Mouse (Mus musculus): Measurements from ENCODE around the gene Fyn.

Fyn gene

DNA sequence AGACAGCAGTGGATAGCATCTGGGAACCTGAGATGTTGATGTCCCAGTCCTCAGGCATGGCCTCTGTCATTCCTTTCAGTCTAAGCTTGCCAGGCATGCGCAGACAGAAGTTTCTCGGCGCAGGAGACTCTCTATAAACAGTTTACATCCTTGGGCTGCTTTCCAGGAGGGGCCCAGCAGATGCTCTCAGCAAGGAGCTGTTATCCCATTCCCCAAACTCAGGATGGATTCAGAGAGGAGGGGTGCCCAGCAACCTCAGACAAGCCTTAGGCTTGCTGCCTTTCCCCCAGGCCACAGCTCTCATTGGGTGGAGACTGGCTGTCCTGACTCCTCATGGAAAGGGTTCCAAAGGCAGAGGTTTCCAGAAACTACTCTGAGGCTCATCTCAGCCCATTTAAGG, 242.6 kb downstream of the Fyn start:
- no peak for DNase-seq (ENCODE audit: low spot score in 2 of 2)

GRCm38 (mm10) chr10:39612131-39612530, 243.5 kb downstream of the Fyn start:
- DNase-seq (ENCODE audit: low spot score in 2 of 2): no peak

GRCm38 (mm10) chr10:39612633-39612988, 244.0 kb downstream of the Fyn start, which contains the start of gene Traf3ip2:
Traf3ip2 (plus strand) TSS chr10:39612934.
- no peak for DNase-seq (ENCODE audit: low spot score in 2 of 2)

DNA sequence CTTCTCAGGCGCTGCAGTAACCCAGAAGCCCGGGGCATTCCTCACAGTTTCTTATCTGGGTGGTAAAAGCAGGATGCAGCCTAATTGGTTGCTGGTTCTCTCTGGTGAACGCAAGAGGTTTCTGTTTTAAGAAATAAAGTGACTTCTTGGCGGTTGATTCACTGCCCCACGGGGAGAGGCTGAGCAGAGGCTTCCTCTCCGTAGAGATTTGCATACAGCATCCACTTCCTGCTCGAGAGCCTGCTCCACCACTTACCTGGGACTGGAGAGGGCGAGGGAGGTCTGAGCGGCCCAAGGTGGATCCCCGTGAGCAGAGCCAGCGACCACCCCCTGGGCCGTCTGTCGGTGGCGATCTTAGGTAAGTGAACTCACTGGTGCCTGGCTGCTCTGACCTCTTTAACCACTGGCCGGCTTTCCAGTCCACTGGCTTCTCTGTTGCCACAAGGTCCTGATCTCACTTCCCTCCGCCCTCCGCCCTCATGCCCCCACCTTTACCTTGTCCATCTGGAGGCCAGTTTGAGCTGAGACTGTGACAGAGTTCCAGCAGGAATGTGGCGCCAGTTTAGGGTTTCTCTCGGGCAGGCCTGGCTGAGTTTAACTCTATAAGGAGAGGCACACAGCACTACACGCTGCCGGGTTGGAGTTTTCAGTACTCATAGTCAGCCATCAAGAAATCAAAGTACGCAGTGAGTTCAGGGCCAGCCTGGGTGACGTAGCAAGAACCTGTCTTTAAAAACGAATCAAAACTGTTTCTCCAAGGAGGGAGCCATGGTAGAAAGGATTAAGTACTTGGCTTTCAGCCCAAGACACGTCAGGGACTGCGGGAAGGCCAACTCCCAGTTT, 244.6 kb downstream of the Fyn start:
- peak; percentile 66 for DNase-seq (ENCODE audit: low spot score in 2 of 2)

DNA sequence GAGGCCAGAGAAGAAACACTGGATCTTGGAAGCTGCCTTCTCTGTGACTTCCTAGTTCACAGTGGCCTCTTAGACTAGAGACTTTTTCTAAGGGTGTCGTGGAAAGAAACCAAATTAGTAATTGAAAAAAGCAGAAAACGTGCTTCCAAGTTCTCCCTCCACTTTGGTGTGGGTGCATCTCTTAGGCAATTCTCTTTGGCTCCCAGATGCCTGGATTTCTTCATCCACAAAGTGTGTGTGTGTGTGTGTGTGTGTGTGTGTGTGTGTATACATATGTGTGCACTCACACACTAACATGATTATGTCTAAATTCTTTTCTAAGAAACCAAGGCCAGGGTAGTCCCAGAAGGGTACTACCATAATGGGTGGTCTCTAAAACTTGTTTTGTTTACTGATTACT, 245.3 kb downstream of the Fyn start:
- no peak for DNase-seq (ENCODE audit: low spot score in 2 of 2)

- DNase-seq (ENCODE audit: low spot score in 2 of 2): peak in 1 of 2 experiments; percentile 77
Measured at GRCm38 (mm10) chr10:39614676-39615075, 246.0 kb downstream of the Fyn start.

Measured in urinary bladder, adult 18-20 months (tissue).